Mouse (Mus musculus) C2C12 (cell line): ENCODE measurements at regions not wholly inside any gene's neighbourhood (a gene's known extent, or its start where the extent isn't known, plus 50 kb on each side); places are given as distances from the start of the nearest gene placed in this dataset.

ENCODE experiments used
- CEBPB ChIP-seq: IDR thresholded peaks from one replicate; pipeline ENCODE4 v1.6.1; 2011; ENCODE audit warnings: low read depth, mild to moderate bottlenecking, control low read depth, moderate library complexity
- CTCF ChIP-seq: IDR thresholded peaks from one replicate; pipeline ENCODE4 v1.5.1; 2011; ENCODE audit not compliant: control insufficient read depth, insufficient read depth, insufficient read length
- MAX ChIP-seq: IDR thresholded peaks from one replicate; pipeline ENCODE4 v1.6.1; 2011; ENCODE audit warnings: mild to moderate bottlenecking, control low read depth
- MYOD1 ChIP-seq: IDR thresholded peaks from one replicate; pipeline ENCODE4 v1.6.1; 2011; ENCODE audit warnings: low read depth; ENCODE audit not compliant: control insufficient read depth, insufficient read length
- MYOG ChIP-seq: IDR thresholded peaks from one replicate; pipeline ENCODE4 v1.6.1; 2011; ENCODE audit not compliant: control insufficient read depth, insufficient read length; ENCODE audit errors: extremely low read depth
- USF1 ChIP-seq: IDR thresholded peaks from one replicate; pipeline ENCODE4 v1.6.1; 2011; ENCODE audit warnings: low read depth, mild to moderate bottlenecking, control low read depth, moderate library complexity

GRCm38 (mm10) chr14:76271190-76271589, 143.6 kb upstream of the Tsc22d1 start:
- no peak for TF ChIP-seq CTCF
- no peak for TF ChIP-seq MYOG
- TF ChIP-seq USF1: no peak
- no peak for TF ChIP-seq MYOD1
- TF ChIP-seq MAX: no peak
- TF ChIP-seq CEBPB: no peak
